Mouse (Mus musculus) MEL (cell line): ENCODE data around the gene Slc39a9. TPM values are rescaled to one million over a fixed set of nuclear protein-coding genes. Genes with fewer than 3 reads are reported as not detected.

Source experiments
- DNase-seq: peaks from one replicate; pipeline ENCODE4 v3.0.0; 2011; ENCODE audit warnings: low read depth, low spot score
- H3K27ac ChIP-seq: 2 replicates; pipeline ENCODE4 v1.5.1; 2012; ENCODE audit warnings: low read depth, mild to moderate bottlenecking, control low read depth, low read length, moderate library complexity; ENCODE audit not compliant: control insufficient read depth
- H3K27me3 ChIP-seq, 2 experiments: fragments of 150-350 bp in 1 of 2; sonication (generic) in 1 of 2; 2 replicates each; pipeline ENCODE4 v1.6.1; 2012; ENCODE audit warnings: low read length in 2 of 2, mild to moderate bottlenecking in 2 of 2, improper control_type of control experiment in 1 of 2, moderate library complexity in 1 of 2; ENCODE audit not compliant: insufficient read depth in 2 of 2, control insufficient read depth in 1 of 2
- H3K36me3 ChIP-seq, 2 experiments: 2 replicates each; pipeline ENCODE4 v1.6.1; 2012 to 2014; ENCODE audit warnings: low read length in 2 of 2, improper control_type of control experiment in 1 of 2, inconsistent platforms in 1 of 2, mild to moderate bottlenecking in 1 of 2; ENCODE audit not compliant: insufficient read depth in 2 of 2, control insufficient read depth in 1 of 2
- H3K4me1 ChIP-seq, 2 experiments: fragments of 150-350 bp in 1 of 2; sonication (generic) in 1 of 2; 2 replicates each; pipeline ENCODE4 v1.6.1; 2012; ENCODE audit warnings: low read length in 2 of 2, improper control_type of control experiment in 1 of 2, mild to moderate bottlenecking in 1 of 2; ENCODE audit not compliant: insufficient read depth in 2 of 2, control insufficient read depth in 1 of 2
- H3K4me3 ChIP-seq, 2 experiments: fragments of 150-350 bp in 1 of 2; sonication (generic) in 1 of 2; 2 replicates each; pipeline ENCODE4 v1.5.1; 2012; ENCODE audit warnings: low read depth in 2 of 2, low read length in 2 of 2, mild to moderate bottlenecking in 2 of 2, moderate library complexity in 2 of 2, control low read depth in 1 of 2, improper control_type of control experiment in 1 of 2; ENCODE audit not compliant: control insufficient read depth in 1 of 2, insufficient read depth in 1 of 2
- H3K79me2 ChIP-seq: 2 replicates; pipeline ENCODE4 v1.6.1; 2012; ENCODE audit warnings: mild to moderate bottlenecking, low read length, moderate library complexity; ENCODE audit not compliant: control insufficient read depth, poor library complexity, insufficient read depth
- H3K9ac ChIP-seq: 2 replicates; pipeline ENCODE4 v1.6.1; 2012; ENCODE audit warnings: low read depth, mild to moderate bottlenecking, control low read depth, low read length, moderate library complexity; ENCODE audit not compliant: control insufficient read depth, poor library complexity, severe bottlenecking
- H3K9me3 ChIP-seq: fragments of 150-350 bp; sonication (generic); replicated peaks from 2 replicates; pipeline ENCODE4 v1.6.1; 2012; ENCODE audit warnings: mild to moderate bottlenecking, low read length, improper control_type of control experiment, moderate library complexity; ENCODE audit not compliant: insufficient read depth
- CHD1 ChIP-seq: IDR thresholded peaks from 2 replicates; pipeline ENCODE4 v1.6.1; 2012; ENCODE audit warnings: low read depth, mild to moderate bottlenecking, inconsistent platforms, low read length, improper control_type of control experiment
- CTCF ChIP-seq, 3 experiments: IDR thresholded peaks in 2 of 3; conservative IDR thresholded peaks in 1 of 3; 2 replicates each; pipeline ENCODE4 v1.5.1; 2011 to 2012; ENCODE audit warnings: low read length in 3 of 3, low read depth in 2 of 3, mild to moderate bottlenecking in 2 of 3, improper control_type of control experiment in 1 of 3, inconsistent platforms in 1 of 3, mixed read lengths in 1 of 3, moderate library complexity in 1 of 3; ENCODE audit not compliant: control insufficient read depth in 1 of 3, insufficient read depth in 1 of 3, poor library complexity in 1 of 3, severe bottlenecking in 1 of 3
- EP300 ChIP-seq, 2 experiments: IDR thresholded peaks; 2 replicates each; pipeline ENCODE4 v1.6.1; 2011; ENCODE audit warnings: improper control_type of control experiment in 2 of 2, low read length in 2 of 2, low read depth in 1 of 2, mild to moderate bottlenecking in 1 of 2
- GABPA ChIP-seq: IDR thresholded peaks from 2 replicates; pipeline ENCODE4 v1.6.1; 2012; ENCODE audit warnings: low read depth, mild to moderate bottlenecking, inconsistent platforms, low read length, improper control_type of control experiment, moderate library complexity
- GATA1 ChIP-seq: IDR thresholded peaks from 2 replicates; pipeline ENCODE4 v1.6.1; 2011; ENCODE audit warnings: low read depth, low read length, improper control_type of control experiment
- HCFC1 ChIP-seq: IDR thresholded peaks from 2 replicates; pipeline ENCODE4 v1.6.1; 2012; ENCODE audit warnings: low read depth, mild to moderate bottlenecking, inconsistent platforms, low read length, improper control_type of control experiment, moderate library complexity
- JUND ChIP-seq: IDR thresholded peaks from 2 replicates; pipeline ENCODE4 v1.6.1; 2011; ENCODE audit warnings: low read depth, mild to moderate bottlenecking, improper control_type of control experiment, low read length
- KAT2A ChIP-seq: conservative IDR thresholded peaks from 2 replicates; pipeline ENCODE4 v1.6.1; 2012; ENCODE audit warnings: low read depth, low read length, improper control_type of control experiment, inconsistent platforms
- MAX ChIP-seq: IDR thresholded peaks from 2 replicates; pipeline ENCODE4 v1.6.1; 2011; ENCODE audit warnings: low read length, improper control_type of control experiment
- MAZ ChIP-seq: IDR thresholded peaks from 2 replicates; pipeline ENCODE4 v1.6.1; 2012; ENCODE audit warnings: low read depth, mild to moderate bottlenecking, inconsistent platforms, low read length, improper control_type of control experiment
- MEF2A ChIP-seq: IDR thresholded peaks from 2 replicates; pipeline ENCODE4 v1.6.1; 2014; ENCODE audit warnings: low read depth, mild to moderate bottlenecking, inconsistent platforms, low read length, improper control_type of control experiment; ENCODE audit not compliant: poor library complexity, insufficient replicate concordance, severe bottlenecking; ENCODE audit errors: extremely low read depth
- MYB ChIP-seq: IDR thresholded peaks from 2 replicates; pipeline ENCODE4 v1.6.1; 2011; ENCODE audit warnings: mild to moderate bottlenecking, low read depth, low read length, improper control_type of control experiment
- POLR2A ChIP-seq, 2 experiments: IDR thresholded peaks; 2 replicates each; pipeline ENCODE4 v1.6.1; 2011 to 2012; ENCODE audit warnings: low read length in 2 of 2, mild to moderate bottlenecking in 2 of 2, control low read depth in 1 of 2, improper control_type of control experiment in 1 of 2, low read depth in 1 of 2, moderate library complexity in 1 of 2; ENCODE audit not compliant: control insufficient read depth in 1 of 2, insufficient read depth in 1 of 2, poor library complexity in 1 of 2
- POLR2AphosphoS2 ChIP-seq: IDR thresholded peaks from 2 replicates; pipeline ENCODE4 v1.6.1; 2011; ENCODE audit warnings: low read length, improper control_type of control experiment
- RCOR1 ChIP-seq: IDR thresholded peaks from 2 replicates; pipeline ENCODE4 v1.6.1; 2012; ENCODE audit warnings: low read depth, mild to moderate bottlenecking, inconsistent platforms, low read length, improper control_type of control experiment
- TAL1 ChIP-seq: IDR thresholded peaks from 2 replicates; pipeline ENCODE4 v1.6.1; 2012; ENCODE audit warnings: mild to moderate bottlenecking, inconsistent platforms, low read length, moderate library complexity, mixed read lengths
- TBP ChIP-seq: IDR thresholded peaks from 2 replicates; pipeline ENCODE4 v1.8.0; 2011; ENCODE audit warnings: low read depth, low read length, improper control_type of control experiment
- UBTF ChIP-seq: IDR thresholded peaks from 2 replicates; pipeline ENCODE4 v1.6.1; 2012; ENCODE audit warnings: low read depth, mild to moderate bottlenecking, inconsistent platforms, low read length, improper control_type of control experiment, moderate library complexity, borderline replicate concordance; ENCODE audit not compliant: insufficient read depth
- USF1 ChIP-seq: IDR thresholded peaks from 2 replicates; pipeline ENCODE4 v1.6.1; 2014; ENCODE audit warnings: low read depth, mild to moderate bottlenecking, inconsistent platforms, low read length, improper control_type of control experiment, moderate library complexity
- USF2 ChIP-seq, 2 experiments: IDR thresholded peaks; 2 replicates each; pipeline ENCODE4 v1.6.1; 2011 to 2012; ENCODE audit warnings: improper control_type of control experiment in 2 of 2, low read length in 2 of 2, borderline replicate concordance in 1 of 2, inconsistent platforms in 1 of 2, low read depth in 1 of 2, mild to moderate bottlenecking in 1 of 2; ENCODE audit not compliant: insufficient read depth in 1 of 2
- ZC3H11A ChIP-seq: IDR thresholded peaks from 2 replicates; pipeline ENCODE4 v1.6.1; 2012; ENCODE audit warnings: low read depth, mild to moderate bottlenecking, inconsistent platforms, low read length, improper control_type of control experiment
- ZMIZ1 ChIP-seq: IDR thresholded peaks from 2 replicates; pipeline ENCODE4 v1.6.1; 2012; ENCODE audit warnings: low read depth, mild to moderate bottlenecking, inconsistent platforms, low read length, improper control_type of control experiment, moderate library complexity
- polyA plus RNA-seq, 2 experiments: library from polyadenylated mRNA; stranded (reverse) in 1 of 2; unstranded in 1 of 2; fragments of >175 nt in 1 of 2; fragments of >200 nt in 1 of 2; gene quantifications; 2 replicates each; pipeline versions ENCODE4 v1.2.1 to v1.2.4; 2012; ENCODE audit warnings: low replicate concordance in 2 of 2, low read depth in 1 of 2; ENCODE audit not compliant: insufficient read length in 2 of 2, insufficient read depth in 1 of 2, missing spikeins in 1 of 2
- total RNA-seq: library from RNA; depleted of rRNA; stranded (reverse); fragments of 300-350 nt; gene quantifications from 2 replicates; pipeline ENCODE4 v1.2.3, GENCODE M21; 2012

The Slc39a9 gene
- total and polyA plus RNA-seq, 3 experiments = 13.1 to 34.4 TPM; not detected in 1

DNA sequence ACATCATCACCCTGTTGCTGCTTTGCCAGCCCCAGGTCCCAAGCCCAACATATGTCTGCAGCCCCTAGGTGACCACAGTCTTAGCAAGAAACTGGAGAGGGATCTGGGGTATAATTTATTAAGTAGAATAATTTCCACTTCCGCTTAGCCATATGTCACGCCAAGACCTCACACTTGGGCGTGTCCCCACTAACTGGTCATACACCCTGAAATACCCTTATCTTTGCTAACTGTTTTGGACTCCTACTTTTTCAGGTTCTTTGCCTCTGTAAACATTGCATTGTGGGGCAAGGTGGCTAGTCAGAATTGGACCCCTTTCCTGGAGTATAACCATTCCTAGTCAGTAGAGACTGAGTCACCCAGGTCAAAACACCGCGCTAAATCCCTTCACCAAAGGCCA, 41.3 kb upstream of the Slc39a9 start:
- no peak for TF ChIP-seq MYB
- no peak for TF ChIP-seq CTCF (IDR thresholded peaks at IDR 0.05 in 2 of 3, conservative IDR thresholded peaks at IDR 0.05 in 1 of 3; ENCODE audit: control insufficient read depth in 1 of 3, insufficient read depth in 1 of 3, low read depth in 2 of 3, low read length in 3 of 3, poor library complexity in 1 of 3, severe bottlenecking in 1 of 3)
- TF ChIP-seq TAL1 = no peak
- no peak for TF ChIP-seq RCOR1
- no peak for TF ChIP-seq KAT2A
- TF ChIP-seq GATA1 = 0 out of 2 replicates have a peak, but pooled peaks have one; percentile 9
- TF ChIP-seq MAX = no peak
- TF ChIP-seq USF2 (IDR thresholded peaks at IDR 0.05; ENCODE audit: borderline replicate concordance in 1 of 2, insufficient read depth in 1 of 2, low read depth in 1 of 2, low read length in 2 of 2) = no peak
- Histone ChIP-seq H3K36me3 (peaks cover 0 to 12% of the 10 kb centered on the region in 2 experiments; a peak in 2 of 4 replicates), H3K9me3 (no peaks in the 10 kb centered on the region), H3K79me2 (no peaks in the 10 kb centered on the region), H3K9ac (no peak overlapping the region), H3K4me3 (no peak overlapping the region), H3K27ac (no peak overlapping the region), H3K27me3 (no peaks in the 10 kb centered on the region), H3K4me1 (peaks cover 8 to 25% of the 10 kb centered on the region in 2 experiments)
- peak; percentile 46 for DNase-seq

- no peak overlapping the region for H3K4me3 ChIP-seq
- no peak overlapping the region for H3K9ac ChIP-seq
- H3K27me3 ChIP-seq = no peaks in the 10 kb centered on the region
- H3K27ac ChIP-seq = no peak overlapping the region
- peaks cover 0 to 12% of the 10 kb centered on the region in 2 experiments; a peak in 2 of 4 replicates for H3K36me3 ChIP-seq
- no peaks in the 10 kb centered on the region for H3K79me2 ChIP-seq
- no peak for DNase-seq
- peaks cover 8 to 25% of the 10 kb centered on the region in 2 experiments for H3K4me1 ChIP-seq
- no peaks in the 10 kb centered on the region for H3K9me3 ChIP-seq
- TF ChIP-seq POLR2AphosphoS2 = no peak
- no peak for TF ChIP-seq HCFC1
- no peak for TF ChIP-seq USF1
- TF ChIP-seq POLR2A (IDR thresholded peaks at IDR 0.05; ENCODE audit: control insufficient read depth in 1 of 2, insufficient read depth in 1 of 2, low read depth in 1 of 2, low read length in 2 of 2, poor library complexity in 1 of 2) = no peak
- no peak for TF ChIP-seq ZC3H11A
- no peak for TF ChIP-seq GABPA
- TF ChIP-seq GATA1 = no peak
- no peak for TF ChIP-seq MYB
- no peak for TF ChIP-seq TAL1
- no peak for TF ChIP-seq ZMIZ1
- TF ChIP-seq UBTF = no peak
- TF ChIP-seq CHD1 = no peak
- no peak for TF ChIP-seq MAZ
- TF ChIP-seq JUND = no peak
- no peak for TF ChIP-seq MEF2A
- no peak for TF ChIP-seq USF2 (IDR thresholded peaks at IDR 0.05; ENCODE audit: borderline replicate concordance in 1 of 2, insufficient read depth in 1 of 2, low read depth in 1 of 2, low read length in 2 of 2)
- no peak for TF ChIP-seq EP300 (IDR thresholded peaks at IDR 0.05; ENCODE audit: low read depth in 1 of 2, low read length in 2 of 2)
- no peak for TF ChIP-seq TBP
- TF ChIP-seq RCOR1 = no peak
Observed at GRCm38 (mm10) chr12:80603566-80603965, 40.1 kb upstream of the Slc39a9 start.
